ENCODE assay signal across 12 mouse cellular contexts in genomic region chr16:16528014-16528413, GRCm38 (mm10).
A peak's percentile ranks its signal among the peaks of the same experiment; 100 is the strongest.
DNase-seq lines count a peak whose midpoint lies in the region; ATAC-seq and TF ChIP-seq lines count a peak whose summit lies in the region.
"Had no signal": no experiment of that assay in that cellular context is flagged by ENCODE, and none has a peak within 500 bp of the region (broad histone marks: within the 10 kb centered on the region; RNA-seq: fewer than 3 reads in every experiment).

No protein-coding gene starts in this region.

- H3K4me3 ChIP-seq in intestine, embryonic 14.5 days (ENCODE audit: low read depth, low read length): no peak overlapping the region
- no peak overlapping the region for H3K4me3 ChIP-seq in intestine, embryonic 15.5 days (replicated peaks)
- H3K4me3 ChIP-seq in bone marrow macrophage, adult 2 months (ENCODE audit: insufficient read depth, low read length): peak overlapping the region; percentile 15; the same call in 1 of the 2 replicates
- H3K4me3 ChIP-seq in midbrain, embryonic 12.5 days: no peak overlapping the region

- 53% methylated on average over 3 of the region's 3 CpGs for WGBS in intestine, embryonic 14.5 days
- 53% methylated on average over 3 of the region's 3 CpGs for WGBS in intestine, embryonic 15.5 days
- 61% methylated on average over 3 of the region's 3 CpGs for WGBS in midbrain, embryonic 12.5 days

- no peak overlapping the region for H3K4me2 ChIP-seq in intestine, embryonic 14.5 days (ENCODE audit: low read length)
- no peak overlapping the region for H3K4me2 ChIP-seq in intestine, embryonic 15.5 days (replicated peaks)
- no peak overlapping the region for H3K4me2 ChIP-seq in midbrain, embryonic 12.5 days (replicated peaks)

- no peak for DNase-seq in intestine, embryonic 14.5 days (ENCODE audit: low spot score)
- DNase-seq in brain, embryonic 14.5 days (ENCODE audit: low read depth): peak; percentile 17
- DNase-seq in embryo, embryonic 11 days: no peak
- no peak for DNase-seq in T-cell, adult 2 months (ENCODE audit: low spot score)
- DNase-seq: cerebellum, postnatal 14 days; thymus, adult 18-20 months had no signal

- no peaks in the 10 kb centered on the region for H3K27me3 ChIP-seq in intestine, embryonic 14.5 days (replicated peaks; ENCODE audit: control insufficient read depth, insufficient read depth, low read length)
- H3K27me3 ChIP-seq in intestine, embryonic 15.5 days (replicated peaks): no peaks in the 10 kb centered on the region
- H3K27me3 ChIP-seq in midbrain, embryonic 12.5 days: no peaks in the 10 kb centered on the region
- H3K27me3 ChIP-seq: CH12.LX had no signal

- no peak for TF ChIP-seq CTCF in bone marrow macrophage, adult 2 months (IDR thresholded peaks at IDR 0.05; ENCODE audit: low read depth, low read length)
- no peak for TF ChIP-seq CTCF in brain, embryonic 14.5 days (IDR thresholded peaks at IDR 0.05; ENCODE audit: borderline replicate concordance, extremely low read depth, insufficient read depth, insufficient read length)

- ATAC-seq in intestine, embryonic 14.5 days (replicated peaks; ENCODE audit: low FRiP score, low TSS enrichment, low read depth): 0 out of 2 replicates have a peak, but pooled peaks have one; percentile 58
- ATAC-seq in intestine, embryonic 15.5 days: no peak
- peak; percentile 53 for ATAC-seq in midbrain, embryonic 12.5 days (ENCODE audit: low FRiP score, low read depth)
- ATAC-seq: inflammation-experienced regulatory T-cells, adult 6 months had no signal

- H3K4me1 ChIP-seq in intestine, embryonic 14.5 days (replicated peaks; ENCODE audit: control insufficient read depth, insufficient read depth, low read length): peaks cover 12% of the 10 kb centered on the region
- peaks cover 18% of the 10 kb centered on the region for H3K4me1 ChIP-seq in intestine, embryonic 15.5 days (replicated peaks)
- peaks cover 25% of the 10 kb centered on the region for H3K4me1 ChIP-seq in bone marrow macrophage, adult 2 months (ENCODE audit: control insufficient read depth, insufficient read depth, low read length)
- H3K4me1 ChIP-seq in midbrain, embryonic 12.5 days: peaks cover 33% of the 10 kb centered on the region

- no peak for TF ChIP-seq POLR2A in bone marrow macrophage, adult 2 months (IDR thresholded peaks at IDR 0.05; ENCODE audit: borderline replicate concordance, low read depth, low read length)
- no peak for TF ChIP-seq POLR2A in brain, embryonic 14.5 days (IDR thresholded peaks at IDR 0.05; ENCODE audit: borderline replicate concordance, extremely low read depth, insufficient read depth, insufficient read length, poor library complexity, severe bottlenecking)

- H3K36me3 ChIP-seq in intestine, embryonic 14.5 days (ENCODE audit: control insufficient read depth, insufficient read depth, low read length): no peaks in the 10 kb centered on the region
- H3K36me3 ChIP-seq in intestine, embryonic 15.5 days: no peaks in the 10 kb centered on the region
- H3K36me3 ChIP-seq in midbrain, embryonic 12.5 days: no peaks in the 10 kb centered on the region
- H3K36me3 ChIP-seq: heart, embryonic 10.5 days had no signal

- no peaks in the 10 kb centered on the region for H3K9me3 ChIP-seq in intestine, embryonic 14.5 days (ENCODE audit: control insufficient read depth, low read length)
- no peaks in the 10 kb centered on the region for H3K9me3 ChIP-seq in intestine, embryonic 15.5 days
- H3K9me3 ChIP-seq in midbrain, embryonic 12.5 days: no peaks in the 10 kb centered on the region
- H3K9me3 ChIP-seq: heart, embryonic 10.5 days had no signal

- no peak overlapping the region for H3K9ac ChIP-seq in intestine, embryonic 14.5 days (ENCODE audit: low read length)
- no peak overlapping the region for H3K9ac ChIP-seq in intestine, embryonic 15.5 days
- no peak overlapping the region for H3K9ac ChIP-seq in midbrain, embryonic 12.5 days (replicated peaks)

- no peak overlapping the region; the same call in 1 of the 2 replicates for H3K27ac ChIP-seq in intestine, embryonic 14.5 days (ENCODE audit: low read depth)
- no peak overlapping the region for H3K27ac ChIP-seq in intestine, embryonic 15.5 days
- H3K27ac ChIP-seq in bone marrow macrophage, adult 2 months (ENCODE audit: insufficient read depth, low read depth, low read length): peak overlapping the region; percentile 85
- no peak overlapping the region for H3K27ac ChIP-seq in midbrain, embryonic 12.5 days (replicated peaks)
